10 mouse cellular contexts compared by ENCODE assay signal in the genomic region with DNA sequence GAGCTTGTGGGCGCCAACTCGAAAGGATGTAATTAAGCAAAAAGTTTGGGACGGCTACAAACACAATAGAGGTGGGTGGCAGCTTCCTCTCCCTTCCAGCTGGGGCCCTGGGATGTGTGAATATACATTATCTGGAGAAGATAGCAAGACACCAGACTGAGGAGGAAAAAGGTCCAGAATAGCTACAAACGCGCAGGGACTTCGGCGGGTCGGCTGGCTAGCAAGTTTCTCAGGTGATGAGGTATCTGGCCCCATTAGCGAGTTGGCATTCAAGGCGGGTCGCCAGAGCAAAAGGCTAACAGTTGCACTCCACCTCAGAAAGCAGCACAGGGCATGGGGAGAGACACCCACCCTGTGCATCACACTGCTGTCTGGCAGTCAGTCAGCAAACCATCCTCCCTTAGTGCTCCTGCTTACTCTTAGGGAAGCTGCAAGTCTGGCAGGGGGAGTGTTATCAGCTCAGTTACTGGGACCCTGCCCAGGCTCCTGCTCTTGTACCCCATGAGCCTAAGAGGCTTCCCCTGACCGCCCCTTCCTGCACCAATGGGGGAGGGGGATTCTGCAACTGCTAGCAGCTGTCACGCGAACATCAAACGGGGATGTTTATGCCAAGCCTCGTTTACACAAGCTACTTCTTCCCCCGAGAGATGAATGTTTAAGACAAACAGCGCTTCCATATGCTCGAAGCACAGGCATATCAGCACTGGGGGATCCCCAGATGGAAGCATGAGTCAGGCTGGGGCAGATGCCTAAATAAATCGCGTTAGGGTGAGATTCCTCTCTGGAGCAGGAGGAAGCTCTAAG.
DNase-seq lines count a peak whose midpoint lies in the region; ATAC-seq and TF ChIP-seq lines count a peak whose summit lies in the region.
"Had no signal": no experiment of that assay in that cellular context is flagged by ENCODE, and none has a peak within 500 bp of the region (broad histone marks: within the 10 kb centered on the region; RNA-seq: fewer than 3 reads in every experiment).

No protein-coding gene starts in this region.

- no peak overlapping the region for H3K4me2 ChIP-seq in lung, postnatal 0 days (replicated peaks; ENCODE audit: low read depth, low read length)
- H3K4me2 ChIP-seq in forebrain, embryonic 16.5 days (ENCODE audit: low read length) = no peak overlapping the region

- no peak overlapping the region for H3K9ac ChIP-seq in lung, postnatal 0 days (replicated peaks; ENCODE audit: low read depth)
- H3K9ac ChIP-seq in forebrain, embryonic 16.5 days (replicated peaks; ENCODE audit: low read depth, low read length) = no peak overlapping the region

- no peaks in the 10 kb centered on the region for H3K9me3 ChIP-seq in lung, postnatal 0 days (ENCODE audit: low read length)
- H3K9me3 ChIP-seq in forebrain, embryonic 16.5 days (ENCODE audit: control insufficient read depth, low read length) = no peaks in the 10 kb centered on the region

- 41% methylated on average over 21 of the region's 21 CpGs for WGBS in lung, postnatal 0 days
- WGBS in forebrain, embryonic 16.5 days = 59% methylated on average over 21 of the region's 21 CpGs

- no peak overlapping the region for H3K27ac ChIP-seq in lung, postnatal 0 days (ENCODE audit: low read length)
- H3K27ac ChIP-seq in forebrain, embryonic 16.5 days (ENCODE audit: low read length) = no peak overlapping the region

- peaks cover 5% of the 10 kb centered on the region; the same call in 1 of the 2 replicates for H3K4me1 ChIP-seq in lung, postnatal 0 days (ENCODE audit: insufficient read depth, low read depth, low read length)
- peaks cover 11% of the 10 kb centered on the region for H3K4me1 ChIP-seq in forebrain, embryonic 16.5 days (replicated peaks; ENCODE audit: control insufficient read depth, insufficient read depth, low read length)

- DNase-seq in lung, postnatal 0 days (ENCODE audit: low spot score) = no peak
- no peak for DNase-seq in lung, postnatal 25 days (ENCODE audit: low spot score)
- DNase-seq in layer of hippocampus, postnatal 14 days (ENCODE audit: low spot score in 2 of 2) = peak; percentile 29 to 46
- peak; percentile 23 for DNase-seq in right cerebral cortex, postnatal 14 days
- no peak for DNase-seq in cerebellum, adult 8-10 months
- DNase-seq in adrenal gland, adult 18-20 months (ENCODE audit: low spot score in 2 of 2) = no peak
- no peak for DNase-seq in cerebellum, adult 9-10 months
- DNase-seq: adrenal gland, postnatal 14 days; heart, postnatal 10 days had no signal

- peak; percentile 16; the same call in 1 of the 2 replicates for ATAC-seq in lung, postnatal 0 days
- peak; percentile 81 for ATAC-seq in forebrain, embryonic 16.5 days

- no peaks in the 10 kb centered on the region for H3K27me3 ChIP-seq in lung, postnatal 0 days (replicated peaks; ENCODE audit: insufficient read depth, low read length)
- no peaks in the 10 kb centered on the region for H3K27me3 ChIP-seq in forebrain, embryonic 16.5 days (replicated peaks; ENCODE audit: control insufficient read depth, insufficient read depth, low read length)

- TF ChIP-seq CTCF in lung, postnatal 0 days (IDR thresholded peaks at IDR 0.05) = no peak

- 0 out of 2 replicates have a peak, but pooled peaks cover 3% of the 10 kb centered on the region for H3K36me3 ChIP-seq in lung, postnatal 0 days (ENCODE audit: insufficient read depth, low read length)
- no peaks in the 10 kb centered on the region for H3K36me3 ChIP-seq in forebrain, embryonic 16.5 days (ENCODE audit: control insufficient read depth, insufficient read depth)

- H3K4me3 ChIP-seq in lung, postnatal 0 days (ENCODE audit: low read depth, low read length) = no peak overlapping the region
- no peak overlapping the region for H3K4me3 ChIP-seq in forebrain, embryonic 16.5 days (replicated peaks; ENCODE audit: low read length)

- no peak for TF ChIP-seq EP300 in lung, postnatal 0 days (IDR thresholded peaks at IDR 0.05)

Comparison
In these comparisons a context has a peak if more than half of its experiments do, and no peak if none do; other contexts are left out.
1. DNase-seq: peak in layer of hippocampus, postnatal 14 days (2 of 2) and right cerebral cortex, postnatal 14 days (single experiment); none in lung, postnatal 0 days (single experiment), lung, postnatal 25 days (single experiment), cerebellum, adult 8-10 months (single experiment), adrenal gland, adult 18-20 months (0 of 2) and cerebellum, adult 9-10 months (single experiment).